Comparison of ENCODE assay signal across 22 mouse cellular contexts in the genomic region with DNA sequence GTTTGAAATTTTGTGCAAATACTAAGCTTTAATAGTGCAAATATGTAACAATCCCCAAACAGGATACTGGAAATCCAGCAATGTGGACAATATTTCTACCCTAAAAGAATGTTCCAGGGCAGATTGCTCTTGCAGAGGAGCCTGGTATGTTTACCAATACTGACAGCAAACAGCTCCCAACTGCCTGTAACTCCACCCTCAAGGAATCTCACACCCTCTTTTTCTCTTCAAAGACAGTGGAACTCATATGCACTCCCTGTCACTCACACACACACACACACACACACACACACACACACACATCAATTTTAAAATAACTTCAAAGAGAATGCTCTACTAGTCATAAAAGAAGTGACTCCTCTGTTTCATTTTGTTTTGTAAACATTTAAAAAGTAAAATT.
A peak's percentile ranks its signal among the peaks of the same experiment; 100 is the strongest.
DNase-seq lines count a peak whose midpoint lies in the region; ATAC-seq and TF ChIP-seq lines count a peak whose summit lies in the region.
"Had no signal": no experiment of that assay in that cellular context is flagged by ENCODE, and none has a peak within 500 bp of the region (broad histone marks: within the 10 kb centered on the region; RNA-seq: fewer than 3 reads in every experiment).

No protein-coding gene starts in this region.

- no peak overlapping the region for H3K4me3 ChIP-seq in lung, embryonic 15.5 days
- H3K4me3 ChIP-seq in lung, adult 2 months (replicated peaks; ENCODE audit: extremely low read depth, low read depth, low read length): no peak overlapping the region
- H3K4me3 ChIP-seq in lung, postnatal 0 days (ENCODE audit: low read depth, low read length): no peak overlapping the region
- no peak overlapping the region for H3K4me3 ChIP-seq in midbrain, embryonic 10.5 days
- H3K4me3 ChIP-seq: embryonic facial prominence, embryonic 13.5 days; embryonic facial prominence, embryonic 15.5 days; erythroblast, embryonic 14.5 days; forebrain, embryonic 10.5 days; forebrain, embryonic 12.5 days had no signal

- H3K36me3 ChIP-seq in lung, embryonic 15.5 days: no peaks in the 10 kb centered on the region
- no peaks in the 10 kb centered on the region for H3K36me3 ChIP-seq in lung, postnatal 0 days (ENCODE audit: insufficient read depth, low read length)
- no peaks in the 10 kb centered on the region for H3K36me3 ChIP-seq in midbrain, embryonic 10.5 days
- H3K36me3 ChIP-seq: embryonic facial prominence, embryonic 13.5 days; embryonic facial prominence, embryonic 15.5 days; forebrain, embryonic 10.5 days; forebrain, embryonic 12.5 days had no signal

- no peak overlapping the region for H3K27ac ChIP-seq in lung, embryonic 15.5 days
- H3K27ac ChIP-seq in lung, postnatal 0 days (ENCODE audit: low read length): no peak overlapping the region
- no peak overlapping the region for H3K27ac ChIP-seq in midbrain, embryonic 10.5 days (replicated peaks)
- H3K27ac ChIP-seq: embryonic facial prominence, embryonic 13.5 days; embryonic facial prominence, embryonic 15.5 days; forebrain, embryonic 10.5 days; forebrain, embryonic 12.5 days had no signal

- no peak for DNase-seq in lung, adult 2 months
- peak; percentile 14 for DNase-seq in lung, postnatal 0 days (ENCODE audit: low spot score)
- no peak for DNase-seq in lung, postnatal 4 days
- DNase-seq in lung, postnatal 36 days: peak; percentile 3
- no peak for DNase-seq in midbrain, embryonic 10.5 days (ENCODE audit: low spot score)
- DNase-seq: adrenal gland, adult 2 months; adrenal gland, postnatal 10 days; adrenal gland, postnatal 25 days; cerebellum, adult 11 months; cerebellum, adult 18-20 months; cerebellum, adult 8-10 months; cerebellum, adult 9-11 months; cerebellum, postnatal 14 days; cerebellum, postnatal 36 days; embryo, embryonic 11 days had no signal

- no peaks in the 10 kb centered on the region for H3K27me3 ChIP-seq in lung, embryonic 15.5 days
- H3K27me3 ChIP-seq in lung, postnatal 0 days (replicated peaks; ENCODE audit: insufficient read depth, low read length): no peaks in the 10 kb centered on the region
- no peaks in the 10 kb centered on the region for H3K27me3 ChIP-seq in midbrain, embryonic 10.5 days (ENCODE audit: low read depth, poor library complexity, severe bottlenecking)
- H3K27me3 ChIP-seq: embryonic facial prominence, embryonic 13.5 days; embryonic facial prominence, embryonic 15.5 days; forebrain, embryonic 12.5 days had no signal

- no peak for TF ChIP-seq CTCF in lung, adult 2 months (IDR thresholded peaks at IDR 0.05; ENCODE audit: insufficient read depth, low read length)
- no peak for TF ChIP-seq CTCF in lung, postnatal 0 days (IDR thresholded peaks at IDR 0.05)

- H3K9me3 ChIP-seq in lung, embryonic 15.5 days: no peaks in the 10 kb centered on the region
- H3K9me3 ChIP-seq in lung, postnatal 0 days (ENCODE audit: low read length): no peaks in the 10 kb centered on the region
- no peaks in the 10 kb centered on the region; the same call in 1 of the 2 replicates for H3K9me3 ChIP-seq in midbrain, embryonic 10.5 days (replicated peaks)
- H3K9me3 ChIP-seq: embryonic facial prominence, embryonic 13.5 days; embryonic facial prominence, embryonic 15.5 days; forebrain, embryonic 12.5 days had no signal

- ATAC-seq in lung, embryonic 15.5 days (ENCODE audit: borderline replicate concordance, extremely low read depth, low FRiP score, low TSS enrichment): peak; percentile 76; the same call in 1 of the 2 replicates
- ATAC-seq in lung, postnatal 0 days: no peak
- ATAC-seq: forebrain, embryonic 14.5 days had no signal

- TF ChIP-seq EP300 in lung, postnatal 0 days (IDR thresholded peaks at IDR 0.05): no peak

- no peak for TF ChIP-seq POLR2A in lung, adult 2 months (IDR thresholded peaks at IDR 0.05; ENCODE audit: borderline replicate concordance, extremely low read depth, low read depth, low read length)

- H3K4me1 ChIP-seq in lung, embryonic 15.5 days: no peaks in the 10 kb centered on the region
- no peaks in the 10 kb centered on the region for H3K4me1 ChIP-seq in lung, adult 2 months (ENCODE audit: control insufficient read depth, insufficient read depth, low read length)
- H3K4me1 ChIP-seq in lung, postnatal 0 days (ENCODE audit: insufficient read depth, low read depth, low read length): no peaks in the 10 kb centered on the region
- no peaks in the 10 kb centered on the region for H3K4me1 ChIP-seq in midbrain, embryonic 10.5 days
- H3K4me1 ChIP-seq: embryonic facial prominence, embryonic 13.5 days; embryonic facial prominence, embryonic 15.5 days; forebrain, embryonic 10.5 days; forebrain, embryonic 12.5 days had no signal

- H3K9ac ChIP-seq in lung, embryonic 15.5 days: no peak overlapping the region
- H3K9ac ChIP-seq in lung, postnatal 0 days (replicated peaks; ENCODE audit: low read depth): no peak overlapping the region
- H3K9ac ChIP-seq: embryonic facial prominence, embryonic 13.5 days; embryonic facial prominence, embryonic 15.5 days; forebrain, embryonic 12.5 days had no signal

- H3K4me2 ChIP-seq in lung, embryonic 15.5 days: no peak overlapping the region
- no peak overlapping the region for H3K4me2 ChIP-seq in lung, postnatal 0 days (replicated peaks; ENCODE audit: low read depth, low read length)
- H3K4me2 ChIP-seq: embryonic facial prominence, embryonic 13.5 days; embryonic facial prominence, embryonic 15.5 days; forebrain, embryonic 12.5 days had no signal

Comparison
In these comparisons a context has a peak if more than half of its experiments do, and no peak if none do; other contexts are left out.
1. DNase-seq: peak in lung, postnatal 0 days (single experiment) and lung, postnatal 36 days (single experiment); none in lung, adult 2 months (single experiment), lung, postnatal 4 days (0 of 2) and midbrain, embryonic 10.5 days (single experiment).